Mouse (Mus musculus) liver, embryonic 15.5 days (tissue): Measurements from ENCODE around the gene Mto1. TPM values are rescaled to one million over a fixed set of nuclear protein-coding genes. Genes with fewer than 3 reads are reported as not detected.

ENCODE experiments used
- ATAC-seq: fragments of 200-750 bp; cut with Nextera tagmentation; 2 replicates; pipeline ENCODE4 v1.8.0; 2017; ENCODE audit warnings: moderate number of reproducible peaks, mild to moderate bottlenecking, moderate library complexity; ENCODE audit not compliant: insufficient read depth
- H3K27ac ChIP-seq: fragments of 300-500 bp; sonication (generic); replicated peaks from 2 replicates; pipeline ENCODE4 v1.5.1; 2015; ENCODE audit warnings: mild to moderate bottlenecking, inconsistent platforms
- H3K27me3 ChIP-seq: fragments of 300-500 bp; sonication (generic); 2 replicates; pipeline ENCODE4 v1.6.1; 2015; ENCODE audit warnings: mild to moderate bottlenecking, inconsistent platforms
- H3K36me3 ChIP-seq: fragments of 300-500 bp; sonication (generic); replicated peaks from 2 replicates; pipeline ENCODE4 v1.6.1; 2015; ENCODE audit warnings: moderate library complexity, mild to moderate bottlenecking, inconsistent platforms
- H3K4me1 ChIP-seq: fragments of 300-500 bp; sonication (generic); replicated peaks from 2 replicates; pipeline ENCODE4 v1.6.1; 2015; ENCODE audit warnings: inconsistent platforms
- H3K4me2 ChIP-seq: fragments of 300-500 bp; sonication (generic); 2 replicates; pipeline ENCODE4 v1.6.1; 2015; ENCODE audit warnings: moderate library complexity, mild to moderate bottlenecking, inconsistent platforms
- H3K4me3 ChIP-seq: fragments of 300-500 bp; sonication (generic); replicated peaks from 2 replicates; pipeline ENCODE4 v1.5.1; 2015; ENCODE audit warnings: mild to moderate bottlenecking, inconsistent platforms
- H3K9ac ChIP-seq: fragments of 300-500 bp; sonication (generic); 2 replicates; pipeline ENCODE4 v1.6.1; 2015; ENCODE audit warnings: moderate library complexity, mild to moderate bottlenecking, inconsistent platforms
- H3K9me3 ChIP-seq: fragments of 300-500 bp; sonication (generic); replicated peaks from 2 replicates; pipeline ENCODE4 v1.6.1; 2016; ENCODE audit warnings: inconsistent platforms
- WGBS: fragments of 180-500 bp; shearing (Covaris S2); methylation state at CpG from one replicate; pipeline ENCODE4 v1.1.7; 2015; ENCODE audit warnings: mixed read lengths; ENCODE audit not compliant: insufficient replicate concordance; 5-methylcytosine and 5-hydroxymethylcytosine counted together
- microRNA-seq: library from miRNA; unstranded; fragments of <30 nt; microRNA quantifications from one replicate; pipeline ENCODE4, GENCODE M21; 2016
- polyA plus RNA-seq: library from polyadenylated mRNA; unstranded; fragments of >200 nt; fragmentation: Nextera tagmentation; extraction: Ambion mirVana; gene quantifications from 2 replicates; pipeline ENCODE4 v1.2.1, GENCODE M21; 2015

Mto1 gene
- polyA plus RNA-seq, 1 experiment from 2014 or later: 19.8 TPM

GRCm38 (mm10) chr9:78521689-78522088 lies 73.7 kb downstream of the Mto1 start:
- Histone ChIP-seq H3K4me1 (peaks cover 41% of the 10 kb centered on the region), H3K27ac (no peak overlapping the region), H3K4me2 (peak overlapping the region; percentile 82), H3K27me3 (peaks cover 12% of the 10 kb centered on the region), H3K9me3 (no peaks in the 10 kb centered on the region), H3K4me3 (peak overlapping the region; percentile 56), H3K36me3 (no peaks in the 10 kb centered on the region), H3K9ac (no peak overlapping the region)
- 0 out of 2 replicates have a peak, but pooled peaks have one; percentile 8 for ATAC-seq
- WGBS: 14% methylated on average over 14 of the region's 14 CpGs

Small RNAs within 50 kb of the gene (microRNA-seq; reads per million reads assigned to microRNA genes)
- gene Gm26377: not detected

Other genes starting within 250 kb of the Mto1 start
- not detected in 2 replicates for gene Gsta1, start 217.6 kb upstream of the Mto1 start, polyA plus RNA-seq
- gene Gm3776, start 191.1 kb upstream of the Mto1 start, polyA plus RNA-seq: 0.26 and 0.36 TPM in 2 replicates
- not detected in 2 replicates for gene Gm10639, start 158.3 kb upstream of the Mto1 start, polyA plus RNA-seq
- not detected in 2 replicates for gene Omt2a, start 133.4 kb upstream of the Mto1 start, polyA plus RNA-seq
- gene Omt2b, start 120.6 kb upstream of the Mto1 start, polyA plus RNA-seq: not detected in 2 replicates
- gene Gsta2, start 92.4 kb upstream of the Mto1 start, polyA plus RNA-seq: 0.23 and 0.51 TPM in 2 replicates
- not detected in 2 replicates for gene Dppa5a, start 80.0 kb upstream of the Mto1 start, polyA plus RNA-seq
- 0.03 and 0.08 TPM in 2 replicates for gene Ooep, start 69.5 kb upstream of the Mto1 start, polyA plus RNA-seq
- gene Ddx43, start 52.4 kb upstream of the Mto1 start, polyA plus RNA-seq: not detected in 2 replicates
- 0.82 and 0.98 TPM in 2 replicates for gene Cgas, start 5.0 kb upstream of the Mto1 start, polyA plus RNA-seq
- gene Gm17324, start 578 bp downstream of the Mto1 start, polyA plus RNA-seq: 0.45 and 0.68 TPM in 2 replicates
- 2,003 and 2,036 TPM in 2 replicates for gene Eef1a1, start 40.9 kb downstream of the Mto1 start, polyA plus RNA-seq
- 4.2 and 4.7 TPM in 2 replicates for gene Slc17a5, start 139.8 kb downstream of the Mto1 start, polyA plus RNA-seq
- gene Cd109, start 167.3 kb downstream of the Mto1 start, polyA plus RNA-seq: 0.08 and 0.17 TPM in 2 replicates